Mouse (Mus musculus) embryonic facial prominence, embryonic 11.5 days (tissue): ENCODE measurements around the gene 1700013G24Rik. TPM values are rescaled to one million over a fixed set of nuclear protein-coding genes. Genes with fewer than 3 reads are reported as not detected.

ENCODE experiments used
- ATAC-seq: fragments of 200-750 bp; cut with Nextera tagmentation; replicated peaks from 2 replicates; pipeline ENCODE4 v1.8.0; 2017; ENCODE audit warnings: low read depth; ENCODE audit not compliant: insufficient number of reproducible peaks, low FRiP score, low TSS enrichment
- DNase-seq: peaks from one replicate; pipeline ENCODE4 v3.0.0-alpha.2; 2015; ENCODE audit warnings: low spot score
- H3K27ac ChIP-seq: fragments of 300-500 bp; sonication (generic); replicated peaks from 2 replicates; pipeline ENCODE4 v1.5.1; 2014; ENCODE audit warnings: mild to moderate bottlenecking, low read depth, low read length, control low read depth
- H3K27me3 ChIP-seq: fragments of 300-500 bp; sonication (generic); 2 replicates; pipeline ENCODE4 v1.6.1; 2014; ENCODE audit warnings: mild to moderate bottlenecking, low read length, moderate library complexity, mixed read lengths; ENCODE audit not compliant: control insufficient read depth, insufficient read depth
- H3K36me3 ChIP-seq: fragments of 300-500 bp; sonication (generic); replicated peaks from 2 replicates; pipeline ENCODE4 v1.6.1; 2014; ENCODE audit warnings: low read depth, mild to moderate bottlenecking, low read length, moderate library complexity, mixed read lengths; ENCODE audit not compliant: control insufficient read depth, insufficient read depth
- H3K4me1 ChIP-seq: fragments of 300-500 bp; sonication (generic); 2 replicates; pipeline ENCODE4 v1.6.1; 2014; ENCODE audit warnings: low read length, mixed read lengths; ENCODE audit not compliant: control insufficient read depth, insufficient read depth
- H3K4me2 ChIP-seq: fragments of 300-500 bp; sonication (generic); 2 replicates; pipeline ENCODE4 v1.6.1; 2014; ENCODE audit warnings: low read depth, mild to moderate bottlenecking, control low read depth, low read length, moderate library complexity
- H3K4me3 ChIP-seq: fragments of 300-500 bp; sonication (generic); 2 replicates; pipeline ENCODE4 v1.5.1; 2014; ENCODE audit warnings: low read depth, low read length, control low read depth
- H3K9ac ChIP-seq: fragments of 300-500 bp; sonication (generic); replicated peaks from 2 replicates; pipeline ENCODE4 v1.6.1; 2014; ENCODE audit warnings: mild to moderate bottlenecking, control low read depth, low read length
- H3K9me3 ChIP-seq: fragments of 300-500 bp; sonication (generic); replicated peaks from 2 replicates; pipeline ENCODE4 v1.6.1; 2016; ENCODE audit warnings: mild to moderate bottlenecking, low read length, inconsistent platforms, mixed read lengths; ENCODE audit not compliant: control insufficient read depth
- WGBS: fragments of 180-500 bp; shearing (Covaris S2); extraction: QIAGEN DNeasy Blood & Tissue Kit; methylation state at CpG from one replicate; pipeline ENCODE4 v1.1.7; 2014; 5-methylcytosine and 5-hydroxymethylcytosine counted together
- polyA plus RNA-seq: library from polyadenylated mRNA; unstranded; fragments of >200 nt; fragmentation: Nextera tagmentation; extraction: Ambion mirVana; gene quantifications from 2 replicates; pipeline ENCODE4 v1.2.1, GENCODE M21; 2014

The 1700013G24Rik gene
- polyA plus RNA-seq, 1 experiment from 2014 or later = not detected

- H3K4me1 ChIP-seq = peaks cover 14% of the 10 kb centered on the region
- 96% methylated on average over 7 of the region's 7 CpGs for WGBS
- no peak overlapping the region for H3K9ac ChIP-seq
- no peak overlapping the region for H3K27ac ChIP-seq
- DNase-seq = no peak
- H3K9me3 ChIP-seq = no peaks in the 10 kb centered on the region
- no peak overlapping the region for H3K4me2 ChIP-seq
- H3K36me3 ChIP-seq = no peaks in the 10 kb centered on the region
- H3K27me3 ChIP-seq = no peaks in the 10 kb centered on the region
- ATAC-seq = no peak
- no peak overlapping the region for H3K4me3 ChIP-seq
Observed at GRCm38 (mm10) chr4:137474694-137475093, 21.6 kb downstream of the 1700013G24Rik start.

- H3K4me1 ChIP-seq = peaks cover 19% of the 10 kb centered on the region
- no peaks in the 10 kb centered on the region for H3K27me3 ChIP-seq
- no peaks in the 10 kb centered on the region for H3K9me3 ChIP-seq
- H3K27ac ChIP-seq = no peak overlapping the region
- no peak overlapping the region for H3K4me2 ChIP-seq
- DNase-seq (no peak), ATAC-seq (no peak)
- 82% methylated on average over 13 of the region's 13 CpGs for WGBS
- no peak overlapping the region for H3K9ac ChIP-seq
- H3K36me3 ChIP-seq = no peaks in the 10 kb centered on the region
- no peak overlapping the region for H3K4me3 ChIP-seq
Observed at GRCm38 (mm10) chr4:137475271-137476050, 22.4 kb downstream of the 1700013G24Rik start.

DNA sequence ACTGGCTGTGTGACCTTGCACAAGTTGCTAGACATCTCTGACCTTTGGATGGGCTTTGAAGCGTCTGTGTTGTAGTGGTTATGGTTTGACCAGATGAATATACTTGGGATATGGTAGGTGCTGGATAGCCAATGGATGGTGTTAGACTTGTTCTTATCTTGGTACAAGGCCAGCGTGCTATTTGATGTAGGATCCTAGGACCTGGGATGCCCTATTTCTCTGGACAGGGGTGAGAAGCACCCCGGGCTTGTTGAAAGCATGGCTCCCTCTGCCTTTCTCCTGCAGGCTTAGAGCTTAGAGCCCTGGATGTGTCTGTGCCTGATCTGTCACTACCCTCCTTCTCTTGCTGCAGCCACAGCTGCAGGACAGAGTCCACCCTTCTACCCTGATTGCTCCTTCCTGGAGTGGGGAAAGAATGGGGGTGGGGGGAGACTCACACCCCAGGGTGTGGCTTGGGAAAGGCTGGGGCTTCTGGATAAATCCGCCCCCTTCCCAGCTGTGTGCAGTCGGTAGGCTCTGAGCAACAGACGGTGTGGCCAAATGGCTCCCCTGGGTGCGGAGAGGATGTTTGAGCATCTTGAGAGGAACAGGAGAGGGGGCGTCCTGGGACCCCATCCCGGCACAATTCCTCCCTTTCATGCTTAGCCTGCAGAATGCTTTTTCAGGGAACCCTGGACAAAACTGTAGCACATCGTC lies 23.1 kb downstream of the 1700013G24Rik start:
- ATAC-seq = no peak
- Histone ChIP-seq H3K27me3 (no peaks in the 10 kb centered on the region), H3K9me3 (no peaks in the 10 kb centered on the region), H3K4me1 (peaks cover 27% of the 10 kb centered on the region), H3K4me3 (no peak overlapping the region; the same call in 1 of the 2 replicates), H3K36me3 (no peaks in the 10 kb centered on the region), H3K27ac (no peak overlapping the region), H3K4me2 (no peak overlapping the region; the same call in none of the 2 replicates), H3K9ac (peak overlapping the region; percentile 34; the same call in 1 of the 2 replicates)
- DNase-seq = no peak
- WGBS = 27% methylated on average over 10 of the region's 10 CpGs

GRCm38 (mm10) chr4:137476761-137477237 lies 23.7 kb downstream of the 1700013G24Rik start:
- H3K27ac ChIP-seq = no peak overlapping the region
- H3K4me1 ChIP-seq = peaks cover 30% of the 10 kb centered on the region
- no peaks in the 10 kb centered on the region for H3K36me3 ChIP-seq
- 10% methylated on average over 15 of the region's 17 CpGs for WGBS
- H3K27me3 ChIP-seq = no peaks in the 10 kb centered on the region
- no peak overlapping the region; the same call in 1 of the 2 replicates for H3K9ac ChIP-seq
- ATAC-seq (no peak), DNase-seq (no peak)
- no peaks in the 10 kb centered on the region for H3K9me3 ChIP-seq
- peak overlapping the region; percentile 25; the same call in 1 of the 2 replicates for H3K4me2 ChIP-seq
- no peak overlapping the region; the same call in 1 of the 2 replicates for H3K4me3 ChIP-seq

DNA sequence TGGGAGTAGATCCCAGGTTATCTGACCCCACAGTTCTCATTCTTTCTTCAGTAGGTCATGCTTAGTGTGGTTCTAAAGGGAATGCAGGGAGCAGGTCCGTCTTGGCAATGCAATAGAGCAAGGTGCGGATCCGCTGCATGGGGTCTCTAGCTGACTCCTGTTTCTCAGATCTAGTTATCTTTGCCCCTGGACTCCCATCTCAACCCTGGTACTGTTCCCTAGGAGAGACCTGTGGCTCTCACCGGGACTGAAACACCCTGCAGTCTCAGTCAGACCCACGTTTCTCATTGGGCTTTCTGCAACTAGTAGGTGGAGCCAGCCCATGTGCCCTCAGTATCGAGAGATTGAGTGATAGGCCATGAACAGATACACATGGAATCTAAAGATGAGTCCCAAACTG lies 24.5 kb downstream of the 1700013G24Rik start:
- Histone ChIP-seq H3K4me1 (peaks cover 30% of the 10 kb centered on the region), H3K36me3 (no peaks in the 10 kb centered on the region)
- WGBS = 59% methylated on average over 6 of the region's 6 CpGs

GRCm38 (mm10) chr4:137478306-137478705 lies 25.2 kb downstream of the 1700013G24Rik start:
- no peak for ATAC-seq
- 70% methylated on average over 5 of the region's 5 CpGs for WGBS
- H3K4me2 ChIP-seq = no peak overlapping the region

More for the DNA sequence above, 24.5 kb downstream of the 1700013G24Rik start:
- no peaks in the 10 kb centered on the region for H3K27me3 ChIP-seq
- no peaks in the 10 kb centered on the region for H3K9me3 ChIP-seq
- ATAC-seq (no peak), DNase-seq (no peak)
- no peak overlapping the region for H3K4me2 ChIP-seq
- no peak overlapping the region for H3K4me3 ChIP-seq
- H3K27ac ChIP-seq = no peak overlapping the region
- no peak overlapping the region; the same call in 1 of the 2 replicates for H3K9ac ChIP-seq

GRCm38 (mm10) chr4:137479757-137480156 lies 26.7 kb downstream of the 1700013G24Rik start:
- H3K4me3 ChIP-seq = no peak overlapping the region
- H3K4me2 ChIP-seq = no peak overlapping the region
- H3K27me3 ChIP-seq = no peaks in the 10 kb centered on the region
- no peak for ATAC-seq
- peaks cover 30% of the 10 kb centered on the region for H3K4me1 ChIP-seq
- no peaks in the 10 kb centered on the region for H3K9me3 ChIP-seq
- 4% methylated on average over 6 of the region's 6 CpGs for WGBS
- no peaks in the 10 kb centered on the region for H3K36me3 ChIP-seq
- peak overlapping the region; percentile 47 for H3K27ac ChIP-seq
- DNase-seq = peak; percentile 78
- 0 out of 2 replicates have a peak overlapping the region, but pooled peaks have one; percentile 6 for H3K9ac ChIP-seq

More at GRCm38 (mm10) chr4:137478306-137478705, 25.2 kb downstream of the 1700013G24Rik start:
- no peak overlapping the region; the same call in 1 of the 2 replicates for H3K27ac ChIP-seq
- H3K27me3 ChIP-seq = no peaks in the 10 kb centered on the region
- no peak for DNase-seq
- no peak overlapping the region for H3K9ac ChIP-seq
- no peak overlapping the region for H3K4me3 ChIP-seq
- H3K36me3 ChIP-seq = no peaks in the 10 kb centered on the region
- H3K4me1 ChIP-seq = peaks cover 30% of the 10 kb centered on the region
- H3K9me3 ChIP-seq = no peaks in the 10 kb centered on the region
